Mouse (Mus musculus) stomach, postnatal 0 days (tissue): ENCODE results near the gene Mpv17. TPM values are rescaled to one million over a fixed set of nuclear protein-coding genes. Genes with fewer than 3 reads are reported as not detected.

Source experiments
- ATAC-seq: fragments of 200-750 bp; cut with Nextera tagmentation; 2 replicates; pipeline ENCODE4 v1.8.0; 2017; ENCODE audit not compliant: low FRiP score, low TSS enrichment
- DNase-seq: peaks from one replicate; pipeline ENCODE4 v3.0.0-alpha.2; 2016; ENCODE audit warnings: low spot score
- H3K27ac ChIP-seq: fragments of 300-500 bp; sonication (generic); replicated peaks from 2 replicates; pipeline ENCODE4 v1.5.1; 2014; ENCODE audit warnings: mild to moderate bottlenecking, control low read depth
- H3K27me3 ChIP-seq: fragments of 300-500 bp; sonication (generic); 2 replicates; pipeline ENCODE4 v1.6.1; 2014; ENCODE audit warnings: low read length; ENCODE audit not compliant: control insufficient read depth, insufficient read depth
- H3K36me3 ChIP-seq: fragments of 300-500 bp; sonication (generic); 2 replicates; pipeline ENCODE4 v1.6.1; 2014; ENCODE audit warnings: low read length, mixed read lengths; ENCODE audit not compliant: control insufficient read depth, insufficient read depth
- H3K4me1 ChIP-seq: fragments of 300-500 bp; sonication (generic); replicated peaks from 2 replicates; pipeline ENCODE4 v1.6.1; 2014; ENCODE audit warnings: antibody characterized with exemption; ENCODE audit not compliant: control insufficient read depth, insufficient read depth
- H3K4me2 ChIP-seq: fragments of 300-500 bp; sonication (generic); replicated peaks from 2 replicates; pipeline ENCODE4 v1.6.1; 2014; ENCODE audit warnings: low read depth, mild to moderate bottlenecking, control low read depth, moderate library complexity
- H3K4me3 ChIP-seq: fragments of 300-500 bp; sonication (generic); 2 replicates; pipeline ENCODE4 v1.5.1; 2014; ENCODE audit warnings: low read depth, low read length, control low read depth
- H3K9ac ChIP-seq: fragments of 300-500 bp; sonication (generic); 2 replicates; pipeline ENCODE4 v1.6.1; 2014; ENCODE audit warnings: mild to moderate bottlenecking, low read length, control low read depth, mixed read lengths
- H3K9me3 ChIP-seq: fragments of 300-500 bp; sonication (generic); 2 replicates; pipeline ENCODE4 v1.6.1; 2016; ENCODE audit warnings: low read length; ENCODE audit not compliant: control insufficient read depth
- CTCF ChIP-seq: IDR thresholded peaks from 2 replicates; pipeline ENCODE4 v1.5.1; 2016; ENCODE audit warnings: antibody characterized with exemption, low read depth, mild to moderate bottlenecking, moderate library complexity
- EP300 ChIP-seq: optimal IDR thresholded peaks from 2 replicates; pipeline ENCODE3; 2016; ENCODE audit warnings: antibody characterized with exemption
- WGBS: fragments of 180-500 bp; shearing (Covaris S2); extraction: QIAGEN DNeasy Blood & Tissue Kit; methylation state at CpG from one replicate; pipeline ENCODE4 v1.1.7; 2014; 5-methylcytosine and 5-hydroxymethylcytosine counted together
- polyA plus RNA-seq: library from polyadenylated mRNA; unstranded; fragments of >200 nt; fragmentation: Nextera tagmentation; extraction: Ambion mirVana; gene quantifications from 2 replicates; pipeline ENCODE4 v1.2.1, GENCODE M21; 2015

The Mpv17 gene
- polyA plus RNA-seq, 1 experiment from 2014 or later = 29.4 TPM

DNA sequence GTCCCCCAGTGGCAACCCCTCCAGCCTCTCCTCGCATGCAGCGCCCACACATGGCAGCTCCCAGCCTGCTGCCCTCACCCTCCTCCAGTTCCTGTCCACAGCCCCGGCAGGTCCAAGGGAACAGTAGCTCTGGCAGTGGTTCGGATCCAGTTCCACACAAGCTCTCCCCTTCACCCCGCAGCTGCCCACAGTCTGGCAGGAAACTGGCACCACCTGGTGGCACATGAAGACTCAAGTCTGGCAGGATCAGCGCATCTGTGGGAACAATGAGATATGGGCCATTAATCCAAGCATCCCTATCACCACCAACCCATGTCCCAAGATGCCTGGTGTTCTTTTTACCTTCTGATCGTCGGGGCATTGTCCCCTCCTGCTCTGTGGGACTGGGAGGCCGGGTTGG lies 45.8 kb upstream of the Mpv17 start:
- H3K4me1 ChIP-seq = no peaks in the 10 kb centered on the region
- no peak for TF ChIP-seq EP300
- peak; percentile 54 for TF ChIP-seq CTCF
- H3K9ac ChIP-seq = no peak overlapping the region
- no peaks in the 10 kb centered on the region for H3K27me3 ChIP-seq
- no peak overlapping the region for H3K27ac ChIP-seq
- no peak overlapping the region for H3K4me3 ChIP-seq
- H3K9me3 ChIP-seq = peaks cover 5% of the 10 kb centered on the region
- ATAC-seq = no peak
- DNase-seq = peak; percentile 35
- WGBS = 79% methylated on average over 9 of the region's 9 CpGs
- H3K4me2 ChIP-seq = no peak overlapping the region
- peaks cover 43% of the 10 kb centered on the region for H3K36me3 ChIP-seq

- ATAC-seq (no peak), DNase-seq (no peak)
- Histone ChIP-seq H3K9ac (no peak overlapping the region), H3K4me2 (no peak overlapping the region), H3K4me1 (no peaks in the 10 kb centered on the region), H3K4me3 (no peak overlapping the region), H3K27me3 (no peaks in the 10 kb centered on the region), H3K27ac (no peak overlapping the region), H3K9me3 (peaks cover 5% of the 10 kb centered on the region), H3K36me3 (peaks cover 45% of the 10 kb centered on the region)
- TF ChIP-seq EP300 (no peak), CTCF (no peak)
- WGBS = 88% methylated on average over 19 of the region's 19 CpGs
Observed at GRCm38 (mm10) chr5:31199321-31199892, 45.4 kb upstream of the Mpv17 start.

- Histone ChIP-seq H3K9ac (no peak overlapping the region), H3K36me3 (peaks cover 43% of the 10 kb centered on the region), H3K27me3 (no peaks in the 10 kb centered on the region), H3K4me1 (0 out of 2 replicates have a peak, but pooled peaks cover 3% of the 10 kb centered on the region), H3K27ac (no peak overlapping the region), H3K4me2 (no peak overlapping the region), H3K4me3 (no peak overlapping the region), H3K9me3 (peaks cover 5% of the 10 kb centered on the region)
- no peak for TF ChIP-seq EP300
- no peak for TF ChIP-seq CTCF
- DNase-seq (no peak), ATAC-seq (no peak)
- 79% methylated on average over 5 of the region's 5 CpGs for WGBS
Observed at GRCm38 (mm10) chr5:31198616-31199320, 44.7 kb upstream of the Mpv17 start.

DNA sequence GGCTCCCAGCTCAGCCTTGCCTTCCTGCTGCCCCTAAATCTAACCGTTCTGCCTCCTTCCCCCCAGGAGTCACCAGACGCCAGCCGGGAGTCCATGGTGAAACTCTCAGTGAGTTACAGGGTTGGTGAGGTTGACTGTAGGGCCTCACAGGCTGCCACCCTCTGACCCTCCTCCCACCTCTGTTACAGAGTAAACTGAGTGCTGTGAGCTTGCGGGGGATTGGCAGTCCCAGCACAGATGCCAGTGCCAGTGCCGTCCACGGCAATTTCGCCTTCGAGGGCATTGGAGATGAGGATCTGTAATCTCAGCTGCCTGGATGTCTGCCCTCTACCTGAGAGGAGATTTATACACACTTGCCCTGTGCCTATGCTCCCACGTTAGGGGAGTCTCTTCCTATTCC lies 44.1 kb upstream of the Mpv17 start:
- no peak for TF ChIP-seq EP300
- no peak for TF ChIP-seq CTCF
- Histone ChIP-seq H3K4me3 (no peak overlapping the region), H3K27ac (no peak overlapping the region), H3K4me1 (0 out of 2 replicates have a peak, but pooled peaks cover 3% of the 10 kb centered on the region), H3K9ac (no peak overlapping the region), H3K36me3 (peaks cover 42% of the 10 kb centered on the region), H3K4me2 (no peak overlapping the region), H3K9me3 (peaks cover 5% of the 10 kb centered on the region), H3K27me3 (no peaks in the 10 kb centered on the region)
- DNase-seq (no peak), ATAC-seq (no peak)
- 69% methylated on average over 9 of the region's 9 CpGs for WGBS

- no peak for DNase-seq
- H3K27me3 ChIP-seq = no peaks in the 10 kb centered on the region
- H3K9me3 ChIP-seq = peaks cover 5% of the 10 kb centered on the region
- no peak overlapping the region for H3K4me2 ChIP-seq
- H3K9ac ChIP-seq = no peak overlapping the region
- no peak for TF ChIP-seq EP300
- no peak for TF ChIP-seq CTCF
- no peak overlapping the region for H3K4me3 ChIP-seq
- 0 out of 2 replicates have a peak, but pooled peaks cover 3% of the 10 kb centered on the region for H3K4me1 ChIP-seq
- peaks cover 42% of the 10 kb centered on the region for H3K36me3 ChIP-seq
- 89% methylated on average over 12 of the region's 12 CpGs for WGBS
- ATAC-seq = no peak
- H3K27ac ChIP-seq = no peak overlapping the region
Observed at GRCm38 (mm10) chr5:31197072-31197471, 43.0 kb upstream of the Mpv17 start.

GRCm38 (mm10) chr5:31196207-31196606 lies 42.2 kb upstream of the Mpv17 start:
- no peak overlapping the region for H3K4me3 ChIP-seq
- H3K27me3 ChIP-seq = no peaks in the 10 kb centered on the region
- H3K4me2 ChIP-seq = no peak overlapping the region
- no peak overlapping the region; the same call in 1 of the 2 replicates for H3K9ac ChIP-seq
- peak overlapping the region; percentile 67 for H3K27ac ChIP-seq
- H3K4me1 ChIP-seq = 0 out of 2 replicates have a peak, but pooled peaks cover 3% of the 10 kb centered on the region
- ATAC-seq (no peak), DNase-seq (no peak)
- no peak for TF ChIP-seq EP300
- no peak for TF ChIP-seq CTCF
- H3K9me3 ChIP-seq = peaks cover 5% of the 10 kb centered on the region
- H3K36me3 ChIP-seq = peaks cover 42% of the 10 kb centered on the region
- WGBS = 81% methylated on average over 10 of the region's 10 CpGs
